In genomic region chr11:120643601-120643987, GRCm38 (mm10) we compare ENCODE assay signal across 8 mouse cellular contexts. TPM values are rescaled to one million over a fixed set of nuclear protein-coding genes. Genes with fewer than 3 reads are reported as not detected.
DNase-seq lines count a peak whose midpoint lies in the region; ATAC-seq and TF ChIP-seq lines count a peak whose summit lies in the region.

Pycr1 (minus strand) TSS chr11:120643769.

- H3K27ac ChIP-seq in forebrain, embryonic 13.5 days: peak within 1 kb of the TSS; percentile 44; the same call in 1 of the 2 replicates
- H3K27ac ChIP-seq in neural tube, embryonic 15.5 days (replicated peaks): peak within 1 kb of the TSS; percentile 60

- no peaks in the 10 kb centered on the region for H3K9me3 ChIP-seq in E14TG2a.4 (ENCODE audit: low read length)
- no peaks in the 10 kb centered on the region for H3K9me3 ChIP-seq in forebrain, embryonic 13.5 days (replicated peaks)
- H3K9me3 ChIP-seq in neural tube, embryonic 15.5 days (replicated peaks): no peaks in the 10 kb centered on the region

- intact Hi-C loops in heart, postnatal 14 days (cut with DNase I): no loop called here

- peaks cover 37% of the 10 kb centered on the region for H3K36me3 ChIP-seq in E14TG2a.4 (ENCODE audit: insufficient read depth, low read length)
- H3K36me3 ChIP-seq in forebrain, embryonic 13.5 days (ENCODE audit: poor library complexity, severe bottlenecking): no peaks in the 10 kb centered on the region
- H3K36me3 ChIP-seq in neural tube, embryonic 15.5 days: no peaks in the 10 kb centered on the region

- WGBS in forebrain, embryonic 13.5 days: 0% methylated on average over 15 of the region's 15 CpGs
- WGBS in neural tube, embryonic 15.5 days: under 1% methylated on average over 15 of the region's 15 CpGs

- peak within 1 kb of the TSS; percentile 82 for H3K4me3 ChIP-seq in E14TG2a.4 (replicated peaks; ENCODE audit: low read length)
- peak within 1 kb of the TSS; percentile 50 for H3K4me3 ChIP-seq in forebrain, embryonic 13.5 days
- H3K4me3 ChIP-seq in neural tube, embryonic 15.5 days (replicated peaks): peak within 1 kb of the TSS; percentile 51

- H3K4me1 ChIP-seq in E14TG2a.4 (replicated peaks; ENCODE audit: low read depth, low read length): peaks cover 64% of the 10 kb centered on the region
- peaks cover 22% of the 10 kb centered on the region for H3K4me1 ChIP-seq in forebrain, embryonic 13.5 days
- H3K4me1 ChIP-seq in neural tube, embryonic 15.5 days: peaks cover 23% of the 10 kb centered on the region

- H3K4me2 ChIP-seq in forebrain, embryonic 13.5 days: peak within 1 kb of the TSS; percentile 87
- peak within 1 kb of the TSS; percentile 95 for H3K4me2 ChIP-seq in neural tube, embryonic 15.5 days

- no peak for TF ChIP-seq CTCF in E14TG2a.4 (conservative IDR thresholded peaks at IDR 0.05; ENCODE audit: low read length)

- peak; percentile 90 for DNase-seq in c-Kit-positive CD71-positive TER-119-positive erythroid progenitor cells, embryonic 14.5 days (ENCODE audit: low spot score)
- peak; percentile 92 to 94 for DNase-seq in heart, postnatal 14 days
- DNase-seq in layer of hippocampus, adult 11-12 months (ENCODE audit: low spot score): peak; percentile 93
- DNase-seq in lung, adult 18-20 months: peak; percentile 95 to 96
- peak; percentile 90 for DNase-seq in testis, postnatal 14 days (ENCODE audit: low spot score)

- peak within 1 kb of the TSS; percentile 81 for H3K9ac ChIP-seq in forebrain, embryonic 13.5 days
- peak within 1 kb of the TSS; percentile 76 for H3K9ac ChIP-seq in neural tube, embryonic 15.5 days (replicated peaks)

- ATAC-seq in forebrain, embryonic 13.5 days: peak; percentile 100
- ATAC-seq in neural tube, embryonic 15.5 days (ENCODE audit: low FRiP score): peak; percentile 99

- peaks cover 37% of the 10 kb centered on the region for H3K27me3 ChIP-seq in E14TG2a.4 (ENCODE audit: insufficient read depth, low read length)
- peaks cover 26% of the 10 kb centered on the region for H3K27me3 ChIP-seq in forebrain, embryonic 13.5 days
- no peaks in the 10 kb centered on the region for H3K27me3 ChIP-seq in neural tube, embryonic 15.5 days (replicated peaks)

RNA-seq across cellular contexts. Expression of gene Pycr1, which starts in this region (rescaled TPM):
- polyA plus RNA-seq in forebrain, embryonic 13.5 days (2015; fragmentation: Nextera tagmentation; extraction: Ambion mirVana): 23.9 and 25.5 TPM in 2 replicates
- 1 to 10 TPM; 1.9 to 2.1 TPM for total RNA-seq in heart, postnatal 14 days (2021)
- 19.1 and 20.8 TPM in 2 replicates for polyA plus RNA-seq in neural tube, embryonic 15.5 days (2015; fragmentation: Nextera tagmentation; extraction: Ambion mirVana)

Comparison
In these comparisons a context has a peak if more than half of its experiments do, and no peak if none do; other contexts are left out.
1. Peak in every context shown above with its lines: DNase-seq, ATAC-seq, H3K4me3 ChIP-seq and H3K27ac ChIP-seq.